Mouse (Mus musculus) embryonic stem cell, embryonic (primary cell): ENCODE results near the gene Ptpn3.

Source experiments
- CTCF ChIA-PET, 4 experiments: fragments of 300-600 bp in 2 of 4; fragments of 350-600 bp in 2 of 4; sonication (Branson Sonifier 250); formaldehyde crosslinking; loops; one replicate each; lab custom pipeline; 2022; ENCODE audit warnings: inconsistent platforms in 2 of 4; lab: Charles Lee
- POLR2A ChIA-PET, 4 experiments: fragments of 300-600 bp in 2 of 4; fragments of 350-600 bp in 2 of 4; sonication (Branson Sonifier 250); formaldehyde crosslinking; loops; one replicate each; lab custom pipeline; 2022; ENCODE audit warnings: antibody characterized with exemption in 4 of 4, inconsistent platforms in 1 of 4; lab: Charles Lee

Gene Ptpn3

DNA sequence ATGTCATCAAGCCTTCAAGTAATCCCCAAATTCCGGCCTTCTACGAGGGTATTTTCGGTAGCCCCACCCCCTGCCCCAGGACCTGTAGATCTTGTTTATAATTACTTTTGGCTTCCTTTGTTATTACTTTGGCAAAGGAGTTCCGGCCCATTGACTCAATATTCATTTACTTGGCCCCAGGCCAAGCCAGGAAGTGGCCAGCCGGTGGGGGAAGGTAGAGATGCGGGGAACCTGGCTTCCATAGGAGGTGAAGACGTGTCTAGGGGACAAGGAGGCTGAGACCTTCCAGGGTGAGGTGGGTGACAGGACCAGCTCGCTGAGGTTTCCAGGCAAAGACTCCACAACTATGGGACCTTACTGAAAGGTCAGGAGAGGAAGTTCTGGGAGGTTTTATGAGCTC lies 22.4 kb downstream of the Ptpn3 start:
- ChIA-PET CTCF (interaction anchor here in 1 of 4 experiments (0.6 to 1.7 kb wide), 4 partner anchors 8 to 41 kb away, joined by 4 to 10 read pairs (median 4); no protein-coding TSS in a partner anchor), POLR2A (interaction anchor here in 3 of 4 experiments (0.5 to 10.3 kb wide), 12 partner anchors 8 to 241 kb away, joined by 3 to 122 read pairs (median 5); partner anchors contain the start of gene Ptpn3 (in 2 of the 3))

DNA sequence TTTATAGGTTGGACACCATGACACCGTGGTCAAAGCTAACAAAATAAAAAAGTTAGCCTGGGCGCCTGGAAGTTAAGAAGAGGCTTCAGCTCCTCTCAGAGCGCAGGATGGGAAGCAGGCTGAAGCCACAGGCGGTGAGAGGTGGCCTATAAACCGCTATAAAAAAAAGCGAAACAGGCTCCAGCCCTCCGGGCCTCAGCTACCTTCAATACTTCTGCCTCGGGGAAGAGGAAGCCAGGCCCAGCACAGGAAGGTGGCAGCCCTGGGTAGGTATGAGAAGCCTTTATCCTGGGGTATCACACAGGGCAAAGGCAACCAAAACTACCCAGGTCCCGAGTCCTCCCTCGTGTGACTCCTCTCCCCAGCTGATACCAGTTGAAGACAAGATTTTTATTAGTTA lies 22.8 kb downstream of the Ptpn3 start:
- ChIA-PET CTCF (interaction anchor here in 3 of 4 experiments (1.0 to 1.7 kb wide), 4 partner anchors 8 to 42 kb away, joined by 4 to 10 read pairs (median 4); no protein-coding TSS in a partner anchor), POLR2A (interaction anchor here in 2 of 4 experiments (0.6 to 10.3 kb wide), 15 partner anchors 8 to 479 kb away, joined by 3 to 122 read pairs (median 5); partner anchors contain the start of gene Ptpn3 (in 2 of the 2))

DNA sequence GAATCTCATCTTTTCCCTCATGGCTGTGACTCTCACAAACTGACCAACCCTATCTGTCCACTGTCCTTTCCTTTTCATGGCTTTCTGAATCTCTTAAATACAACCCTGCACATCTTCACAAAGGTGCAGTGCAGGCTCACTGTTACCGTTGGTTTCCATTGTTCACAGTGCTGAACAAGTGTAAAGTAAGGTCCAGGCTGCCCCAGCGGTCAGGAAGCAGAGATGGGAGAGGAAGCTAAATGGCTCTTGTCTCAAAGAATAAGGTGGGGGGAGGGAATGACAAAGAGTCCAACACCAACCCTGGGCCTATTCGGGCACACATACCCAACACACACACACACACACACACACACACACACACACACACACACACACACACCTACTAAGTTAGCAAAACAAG lies 24.0 kb downstream of the Ptpn3 start:
- ChIA-PET POLR2A (interaction anchor here in 2 of 4 experiments (0.6 to 10.3 kb wide), 9 partner anchors 9 to 557 kb away, joined by 3 to 122 read pairs (median 4); partner anchors contain the start of gene Ptpn3 (in 2 of the 2)), CTCF (interaction anchor here in 3 of 4 experiments (0.6 to 1.3 kb wide), 8 partner anchors 9 to 714 kb away, joined by 3 to 12 read pairs (median 4); no protein-coding TSS in a partner anchor)

DNA sequence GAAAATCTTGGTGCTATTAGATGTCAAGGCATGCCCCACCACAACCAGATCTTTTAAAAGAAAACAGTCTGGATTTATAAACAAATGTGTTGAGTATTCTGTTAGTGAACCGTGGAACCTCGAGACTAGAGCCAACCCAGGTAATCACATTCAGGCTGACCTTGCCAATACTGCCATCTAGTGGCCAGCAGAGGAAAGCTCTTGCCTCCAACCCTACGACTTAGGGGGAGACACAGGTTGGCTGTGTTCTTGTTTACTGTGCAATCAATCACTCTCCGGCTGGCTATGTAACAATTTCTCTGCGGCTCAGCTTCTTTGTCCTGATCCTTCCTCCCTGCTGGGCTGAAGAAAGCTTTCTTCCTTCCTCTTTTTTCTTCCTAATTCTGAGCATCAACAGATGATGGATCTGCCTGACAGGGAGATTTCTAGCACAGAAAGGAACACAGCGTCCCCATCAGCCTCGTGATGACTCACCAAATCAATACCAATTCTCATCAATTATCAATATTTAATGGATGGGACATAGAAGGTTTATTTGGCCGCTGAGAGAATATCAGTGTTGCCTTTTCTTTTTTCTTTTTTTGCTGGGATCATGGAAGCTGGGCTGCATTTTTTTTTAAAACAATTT lies 26.4 kb downstream of the Ptpn3 start:
- CTCF ChIA-PET = interaction anchor here (0.5 to 1.5 kb wide), 40 partner anchors 8 to 1764 kb away, joined by 3 to 9 read pairs (median 4); partner anchors contain the start of gene Ptpn3 (in 3 of the 4)
- POLR2A ChIA-PET = interaction anchor here in 2 of 4 experiments (0.8 to 10.3 kb wide), 9 partner anchors 8 to 33 kb away, joined by 3 to 122 read pairs (median 3); partner anchors contain the start of gene Ptpn3 (in 2 of the 2)

DNA sequence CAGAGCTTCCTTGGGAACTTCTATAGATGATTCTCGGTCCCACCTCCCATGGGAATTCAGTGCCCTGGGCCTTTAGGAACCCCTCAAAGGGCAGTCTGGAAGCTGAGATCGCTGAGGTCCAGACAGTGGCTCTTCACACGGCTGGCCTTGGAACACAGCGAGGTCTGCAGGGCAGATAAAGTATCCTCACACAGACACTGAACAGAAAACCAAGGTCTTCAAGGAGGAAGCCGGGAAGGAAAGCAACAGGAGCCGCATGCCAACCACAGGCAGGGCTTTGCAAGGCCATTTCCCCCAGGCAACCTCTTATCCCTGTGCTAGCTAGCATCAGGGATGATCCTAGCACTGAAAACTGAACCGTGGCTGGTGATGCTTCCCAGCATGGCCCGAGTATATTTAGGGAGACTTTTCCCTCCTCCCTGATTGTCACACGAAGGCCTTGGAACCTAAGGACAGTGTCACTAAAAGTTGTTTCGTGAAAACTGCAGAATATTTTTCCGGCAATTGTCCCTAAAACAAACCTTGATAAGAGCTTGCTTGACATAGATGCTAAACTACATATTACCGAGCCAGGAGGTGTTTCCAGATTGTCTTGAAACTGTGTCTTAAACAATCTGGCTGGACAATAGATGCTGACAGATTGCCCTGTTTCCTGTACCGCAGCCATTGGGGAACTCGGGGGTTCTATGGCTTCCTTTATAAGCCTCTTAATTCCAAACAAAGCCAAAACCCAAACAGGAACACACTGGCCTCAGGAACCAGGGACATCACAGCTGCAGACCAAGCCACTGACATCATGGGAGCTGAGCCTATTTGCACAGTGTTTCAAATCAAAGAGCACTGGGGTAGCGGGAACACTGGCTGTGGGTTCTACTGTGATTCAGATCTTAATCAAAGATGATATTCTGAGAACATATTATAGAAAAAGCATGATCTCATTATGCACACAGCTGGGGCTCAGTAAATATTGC lies 27.8 kb downstream of the Ptpn3 start:
- ChIA-PET CTCF (interaction anchor here in 3 of 4 experiments (0.6 to 1.5 kb wide), 7 partner anchors 9 to 533 kb away, joined by 3 to 7 read pairs (median 4); no protein-coding TSS in a partner anchor), POLR2A (interaction anchor here in 3 of 4 experiments (0.6 to 10.3 kb wide), 8 partner anchors 9 to 497 kb away, joined by 3 to 122 read pairs (median 5); partner anchors contain the start of gene Ptpn3 (in 2 of the 3))

DNA sequence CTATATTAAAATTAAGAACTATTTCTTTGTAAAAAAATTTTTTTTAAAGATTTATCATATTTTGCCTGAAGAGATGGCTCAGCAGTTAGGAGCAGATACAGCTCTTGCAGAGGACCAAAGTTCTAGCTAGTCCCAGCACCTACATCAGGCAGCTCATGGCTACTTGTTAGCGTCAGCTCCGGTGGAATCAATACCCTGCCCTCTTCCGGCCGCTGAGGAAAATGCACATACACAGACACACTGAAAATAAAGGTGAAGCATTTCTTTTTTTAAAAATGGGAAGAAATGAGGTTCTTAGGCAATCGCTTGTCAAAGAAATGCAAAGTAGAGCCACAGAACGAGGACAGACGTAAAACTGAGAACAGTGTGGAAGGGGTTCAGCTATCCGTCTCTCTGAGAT lies 30.6 kb downstream of the Ptpn3 start:
- POLR2A ChIA-PET = interaction anchor here in 1 of 4 experiments (0.7 to 2.1 kb wide), 7 partner anchors 8 to 250 kb away, joined by 3 to 8 read pairs (median 3); partner anchors contain the start of gene Ptpn3

DNA sequence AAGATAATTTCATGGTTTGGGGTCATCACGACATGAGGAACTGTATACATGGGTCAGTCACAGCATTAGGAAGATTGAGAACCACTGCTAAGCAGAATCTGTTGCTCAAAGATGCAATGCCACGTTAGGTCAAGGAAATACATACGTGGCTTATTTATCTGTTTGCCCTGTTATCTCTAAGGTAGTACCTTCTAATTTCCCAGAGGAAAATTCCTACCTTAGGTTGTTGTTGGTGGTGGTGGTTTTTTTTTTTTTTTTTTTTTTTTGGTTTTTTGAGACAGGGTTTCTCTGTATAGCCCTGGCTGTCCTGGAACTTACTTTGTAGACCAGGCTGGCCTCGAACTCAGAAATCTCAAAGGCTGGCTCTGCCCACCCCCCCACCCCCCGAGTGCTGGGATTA lies 31.1 kb downstream of the Ptpn3 start:
- ChIA-PET CTCF (interaction anchor here (0.5 to 1.5 kb wide), 23 partner anchors 9 to 1818 kb away, joined by 3 to 19 read pairs (median 4); partner anchors contain the start of gene Ptpn3 (in 1 of the 4)), POLR2A (interaction anchor here in 1 of 4 experiments (0.7 to 2.1 kb wide), 7 partner anchors 9 to 249 kb away, joined by 3 to 8 read pairs (median 3); partner anchors contain the start of gene Ptpn3)

More for the DNA sequence above, 30.6 kb downstream of the Ptpn3 start:
- CTCF ChIA-PET = interaction anchor here (0.5 to 1.5 kb wide), 27 partner anchors 9 to 1817 kb away, joined by 3 to 19 read pairs (median 4); partner anchors contain the start of gene Ptpn3 (in 1 of the 4)

DNA sequence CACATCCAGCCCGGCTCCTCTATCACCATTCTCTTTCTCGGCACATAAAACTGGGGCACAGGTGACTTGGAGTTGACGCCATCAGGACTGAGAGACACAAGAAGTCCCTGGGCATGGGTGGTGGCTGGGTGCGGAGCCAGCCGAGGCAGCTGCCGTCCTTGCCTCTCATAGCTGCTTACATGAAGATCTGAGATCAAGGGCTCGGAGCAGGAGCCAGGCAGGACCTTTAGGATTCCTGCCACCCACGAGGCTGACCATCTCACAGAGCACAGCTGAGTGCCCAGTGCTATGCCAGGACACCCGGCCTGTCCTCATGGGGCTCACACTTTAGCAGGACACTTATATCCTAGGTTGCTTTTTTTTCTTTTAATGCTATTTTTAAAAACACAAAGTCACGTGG lies 32.3 kb downstream of the Ptpn3 start:
- ChIA-PET POLR2A (interaction anchor here in 1 of 4 experiments (1.1 to 1.6 kb wide), 2 partner anchors 9 to 260 kb away, joined by 3 to 5 read pairs; no protein-coding TSS in a partner anchor), CTCF (interaction anchor here in 2 of 4 experiments (1.0 to 1.2 kb wide), 2 partner anchors 18 to 31 kb away, joined by 3 read pairs; no protein-coding TSS in a partner anchor)

DNA sequence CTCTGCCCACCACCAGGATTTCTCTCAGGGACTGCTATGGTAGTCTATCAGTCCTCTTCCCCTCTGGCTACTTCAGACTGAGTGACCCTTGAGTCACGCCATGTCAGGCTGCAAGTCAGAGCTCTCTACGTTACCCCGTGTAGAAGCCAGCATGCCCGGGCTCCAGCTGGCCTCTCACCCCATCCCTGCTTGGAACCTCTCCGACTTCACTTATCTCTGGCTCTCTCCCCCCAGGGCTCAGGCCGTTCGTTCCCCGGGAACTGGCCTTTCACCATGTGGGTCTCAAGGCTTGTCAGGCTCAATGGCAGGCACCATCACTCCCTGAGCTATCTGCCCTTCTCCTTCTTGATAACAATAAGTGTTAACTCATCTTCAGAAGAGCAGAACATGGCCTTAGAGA lies 33.3 kb downstream of the Ptpn3 start:
- ChIA-PET POLR2A (interaction anchor here in 2 of 4 experiments (0.6 to 1.6 kb wide), 3 partner anchors 10 to 1609 kb away, joined by 3 to 7 read pairs (median 5); no protein-coding TSS in a partner anchor), CTCF (interaction anchor here in 2 of 4 experiments (0.6 to 1.2 kb wide), 3 partner anchors 12 to 32 kb away, joined by 3 to 11 read pairs (median 9); no protein-coding TSS in a partner anchor)

DNA sequence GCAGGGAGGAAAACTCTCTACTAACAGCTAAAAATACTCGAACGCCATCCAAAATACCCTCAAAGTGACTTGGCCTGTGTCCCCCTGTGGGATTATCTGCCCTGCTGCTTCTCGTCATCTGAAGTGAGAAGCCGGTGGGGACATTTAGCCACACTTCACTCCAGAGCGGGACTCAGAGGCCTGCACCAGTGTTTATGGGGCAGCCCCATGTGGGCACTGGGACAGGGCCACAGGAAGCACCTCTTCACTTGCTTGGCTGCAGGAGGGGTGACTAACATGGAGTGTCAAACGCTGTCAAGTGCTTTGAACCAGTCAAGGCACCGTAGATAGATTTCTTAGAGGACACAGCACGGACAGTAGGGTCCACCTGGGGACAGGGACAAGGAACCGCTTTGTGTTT lies 35.2 kb downstream of the Ptpn3 start:
- CTCF ChIA-PET = interaction anchor here (1.2 to 2.6 kb wide), 4 partner anchors 9 to 16 kb away, joined by 3 to 8 read pairs (median 5); no protein-coding TSS in a partner anchor
- POLR2A ChIA-PET = interaction anchor here in 1 of 4 experiments (0.8 to 2.0 kb wide), 2 partner anchors 34 to 35 kb away, joined by 3 to 4 read pairs; partner anchors contain the start of gene Ptpn3

DNA sequence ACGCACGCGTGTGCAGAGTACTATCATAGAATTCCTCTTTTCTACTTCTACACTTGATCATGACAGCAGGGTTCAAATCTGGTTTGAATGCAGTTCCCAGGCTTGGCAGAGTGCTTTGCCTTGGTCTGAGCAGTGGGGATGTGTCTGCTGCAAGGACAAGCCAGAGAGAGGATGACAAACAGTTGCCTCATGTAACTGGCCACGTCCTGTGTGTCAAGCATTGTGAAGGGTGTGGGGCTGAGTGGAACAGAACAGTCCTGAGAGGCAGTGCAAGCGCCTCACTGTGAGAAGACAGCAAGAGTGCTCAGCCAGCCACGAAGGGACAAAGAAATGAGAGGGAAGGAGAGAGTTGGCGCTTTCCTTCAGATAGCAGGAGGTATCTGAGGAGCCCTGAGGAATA lies 37.9 kb downstream of the Ptpn3 start:
- CTCF ChIA-PET = interaction anchor here (0.6 to 1.6 kb wide), 14 partner anchors 8 to 1693 kb away, joined by 3 to 8 read pairs (median 3); partner anchors contain the start of gene Ptpn3 (in 1 of the 4)

DNA sequence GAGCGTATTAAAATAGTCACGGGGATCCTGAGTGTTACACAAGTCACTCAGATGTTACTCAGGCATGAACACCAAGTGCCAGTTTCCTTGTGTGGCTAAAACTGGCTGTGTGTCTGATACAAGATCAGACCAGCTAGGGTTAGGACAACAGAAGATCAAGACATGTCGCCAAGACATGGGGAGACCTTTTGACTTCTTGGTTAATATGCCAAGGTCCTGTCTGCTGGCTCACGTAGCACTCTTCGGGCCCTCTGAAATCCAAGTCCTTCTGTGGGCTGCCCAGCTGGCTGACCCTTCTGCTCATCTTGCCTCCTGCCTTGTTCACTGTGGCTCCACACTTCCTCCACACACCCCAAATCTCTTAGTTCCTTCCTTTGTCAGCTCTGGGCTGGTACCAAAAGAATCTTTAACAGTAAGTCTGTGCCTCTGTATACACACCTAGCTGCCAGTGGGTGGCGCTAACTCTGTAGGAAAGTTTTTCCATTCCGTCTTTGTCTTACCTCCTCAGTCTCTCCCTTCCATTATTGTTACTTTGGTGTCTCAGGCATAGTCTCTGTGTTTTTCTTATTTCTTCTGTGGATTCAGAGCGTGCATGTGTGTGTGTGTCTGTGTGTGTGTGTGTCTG lies 38.5 kb downstream of the Ptpn3 start:
- ChIA-PET POLR2A (interaction anchor here in 1 of 4 experiments (1.1 kb wide), 1 partner anchor 12 kb away, joined by 3 read pairs; no protein-coding TSS in a partner anchor), CTCF (interaction anchor here (0.6 to 1.6 kb wide), 25 partner anchors 8 to 1715 kb away, joined by 3 to 8 read pairs (median 3); partner anchors contain the start of gene Ptpn3 (in 1 of the 4))

More for the DNA sequence above, 37.9 kb downstream of the Ptpn3 start:
- POLR2A ChIA-PET = no interaction called here

DNA sequence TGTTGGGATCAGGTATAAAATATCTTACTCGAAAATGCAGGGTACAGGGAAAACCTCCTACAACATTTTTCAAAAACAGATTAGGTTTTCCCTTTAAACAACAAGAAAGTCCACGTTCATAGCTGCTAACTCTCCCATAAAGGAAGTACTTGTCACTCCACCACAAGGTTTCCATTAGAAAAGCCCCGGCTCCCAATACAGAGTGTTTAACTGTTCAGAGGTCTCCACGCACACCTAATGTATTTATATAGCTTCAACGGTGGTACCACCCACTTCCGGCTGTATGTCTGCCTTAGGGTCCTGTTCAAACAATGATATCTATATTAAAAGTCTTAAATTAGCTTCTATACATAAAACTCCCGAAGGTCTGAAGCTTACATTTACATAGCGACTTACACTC lies 39.2 kb downstream of the Ptpn3 start:
- POLR2A ChIA-PET = interaction anchor here in 2 of 4 experiments (1.1 to 1.7 kb wide), 3 partner anchors 11 to 22 kb away, joined by 3 to 4 read pairs (median 4); no protein-coding TSS in a partner anchor
- CTCF ChIA-PET = interaction anchor here in 3 of 4 experiments (0.6 to 2.3 kb wide), 11 partner anchors 9 to 62 kb away, joined by 3 to 8 read pairs (median 3); no protein-coding TSS in a partner anchor

DNA sequence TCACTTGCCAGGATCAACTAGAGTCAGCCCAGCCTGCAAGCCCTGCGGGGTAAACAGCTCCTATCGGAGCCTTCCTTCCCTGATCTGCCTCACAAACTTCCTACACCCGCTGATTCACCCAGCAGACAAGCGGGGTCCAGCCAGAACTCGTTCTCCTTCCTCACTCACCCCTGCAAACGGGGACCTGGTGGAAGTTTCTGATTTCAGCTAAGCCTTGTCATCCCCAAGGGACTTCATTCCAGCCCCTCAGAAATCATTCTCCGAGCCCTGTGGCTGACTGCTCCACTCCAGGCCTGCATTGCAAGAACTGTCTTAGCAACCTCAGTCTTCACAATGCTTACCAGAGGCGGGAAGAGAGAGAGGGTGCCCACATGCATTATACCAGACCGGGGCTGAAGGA lies 39.8 kb downstream of the Ptpn3 start:
- POLR2A ChIA-PET = interaction anchor here in 2 of 4 experiments (0.8 to 1.7 kb wide), 4 partner anchors 10 to 38 kb away, joined by 3 to 4 read pairs (median 4); no protein-coding TSS in a partner anchor

DNA sequence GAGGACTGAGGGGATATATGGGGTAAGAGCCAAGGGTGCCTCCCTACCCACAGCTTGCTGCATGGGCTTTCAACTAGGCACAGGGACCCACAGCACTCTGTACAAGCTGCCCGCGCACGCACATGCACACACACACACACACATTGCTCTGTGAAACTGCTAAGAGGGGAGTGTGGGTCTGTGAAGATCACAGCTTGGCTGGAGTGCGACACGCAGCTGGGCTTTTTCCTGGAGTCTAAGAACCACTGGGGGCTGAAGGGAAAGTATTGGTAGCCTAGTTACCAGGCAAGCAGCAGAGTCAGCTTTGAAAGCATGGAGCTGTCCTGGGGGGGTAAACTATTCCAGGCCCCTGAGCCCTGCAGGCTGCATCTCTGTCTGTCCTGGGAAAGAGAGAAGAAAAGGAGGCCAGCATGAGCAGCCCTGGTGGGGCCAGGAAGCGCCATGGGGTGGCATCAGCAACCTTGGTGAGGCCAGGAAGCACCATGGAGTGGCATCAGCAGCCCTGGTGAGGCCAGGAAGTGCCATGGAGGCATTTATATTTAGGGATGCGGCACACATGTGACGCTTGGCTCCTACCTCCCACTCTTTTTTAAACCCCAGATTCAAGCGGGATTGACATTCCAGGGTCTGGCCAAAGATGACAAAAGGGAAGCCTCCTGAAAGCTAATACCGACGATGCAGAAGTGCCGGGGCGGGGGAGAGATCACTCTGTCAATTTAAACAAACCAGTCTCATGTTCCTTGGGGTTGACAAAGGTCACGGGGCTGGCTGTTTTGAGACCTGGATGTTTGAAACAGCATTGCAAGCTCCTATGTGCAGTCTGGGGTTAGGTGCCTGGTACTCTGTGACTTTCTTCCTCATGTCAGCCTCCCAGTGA lies 43.2 kb downstream of the Ptpn3 start:
- ChIA-PET POLR2A (interaction anchor here in 1 of 4 experiments (0.5 kb wide), 1 partner anchor 86 kb away, joined by 5 read pairs; no protein-coding TSS in a partner anchor), CTCF (interaction anchor here in 1 of 4 experiments (1.0 to 1.6 kb wide), 2 partner anchors 13 to 17 kb away, joined by 3 to 5 read pairs; no protein-coding TSS in a partner anchor)

More for the DNA sequence above, 39.8 kb downstream of the Ptpn3 start:
- CTCF ChIA-PET = interaction anchor here in 3 of 4 experiments (0.5 to 2.3 kb wide), 3 partner anchors 9 to 16 kb away, joined by 3 to 8 read pairs (median 3); no protein-coding TSS in a partner anchor
